Mouse (Mus musculus) megakaryocyte, adult 5-6 weeks (primary cell): ENCODE results near the gene Tfap2b. TPM values are rescaled to one million over a fixed set of nuclear protein-coding genes. Genes with fewer than 3 reads are reported as not detected.

Experiments used
- ATAC-seq: 2 replicates; pipeline ENCODE4 v1.8.0; 2016; ENCODE audit warnings: mild to moderate bottlenecking, inconsistent platforms; ENCODE audit not compliant: poor library complexity, severe bottlenecking
- total RNA-seq, 2 experiments: library from RNA; stranded (forward) in 1 of 2; stranded (reverse) in 1 of 2; fragments of 153-499, 151-499 nt in 1 of 2; fragments of 221-1000, 200-1000 nt in 1 of 2; gene quantifications; 2 replicates each; pipeline versions ENCODE4 v1.2.3 to v1.2.4; 2015 to 2017

Gene Tfap2b
- total RNA-seq (2015) (not detected in 2 replicates), total RNA-seq (2017) (not detected in 2 replicates)

- ATAC-seq: no peak
Measured at GRCm38 (mm10) chr1:19208641-19209358, at the start of gene Tfap2b. Gene Tfap2b (plus strand): TSS chr1:19208914.

- no peak for ATAC-seq
Measured at GRCm38 (mm10) chr1:19178742-19179397, 29.8 kb upstream of the Tfap2b start.

GRCm38 (mm10) chr1:19205649-19206048 lies 3.1 kb upstream of the Tfap2b start:
- no peak for ATAC-seq

GRCm38 (mm10) chr1:19206194-19206593 lies 2.5 kb upstream of the Tfap2b start:
- no peak for ATAC-seq

GRCm38 (mm10) chr1:19207611-19208010 lies 1.1 kb upstream of the Tfap2b start:
- no peak for ATAC-seq

DNA sequence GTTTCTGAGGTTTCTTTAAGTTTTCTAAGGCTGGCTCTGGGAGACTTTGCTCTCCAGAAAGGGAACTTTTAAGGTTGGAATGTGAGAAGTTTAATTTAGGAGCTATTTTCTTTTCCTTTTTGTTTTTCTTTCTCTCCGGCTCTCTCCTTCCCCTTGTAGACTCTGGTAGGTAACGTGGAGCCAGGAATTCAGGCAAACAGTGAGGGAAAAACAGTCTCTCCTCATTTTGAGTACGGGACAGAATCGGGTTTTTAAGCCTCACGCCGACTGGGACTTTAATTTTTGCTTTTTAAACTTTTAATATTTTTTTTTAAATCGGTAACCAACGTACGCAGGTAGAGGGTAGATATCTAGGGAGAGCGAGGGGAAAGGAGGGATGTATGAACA lies 638 bp downstream of the Tfap2b start:
- no peak for ATAC-seq

DNA sequence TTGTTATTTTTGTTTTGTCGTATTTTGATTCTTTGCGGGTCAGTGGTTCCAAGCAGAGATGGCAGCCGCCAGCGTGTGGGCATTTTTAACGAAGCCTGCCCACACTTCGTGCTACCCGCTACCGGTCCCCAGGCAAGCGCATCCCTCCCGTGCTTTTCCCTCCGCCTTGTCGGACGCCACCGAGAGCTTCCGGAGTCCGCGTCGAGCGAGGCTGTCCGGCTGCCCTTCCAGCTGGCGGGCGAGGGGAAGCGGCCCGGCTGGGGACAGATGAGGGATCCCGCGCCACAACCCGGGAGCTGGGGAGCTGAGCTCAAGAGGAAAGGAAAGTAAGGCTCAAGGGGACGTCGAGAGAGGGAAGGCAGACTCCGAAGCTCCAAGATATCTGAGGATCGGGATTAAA lies 1.1 kb downstream of the Tfap2b start:
- no peak for ATAC-seq

GRCm38 (mm10) chr1:19210215-19211032 lies 1.7 kb downstream of the Tfap2b start:
- ATAC-seq: no peak

DNA sequence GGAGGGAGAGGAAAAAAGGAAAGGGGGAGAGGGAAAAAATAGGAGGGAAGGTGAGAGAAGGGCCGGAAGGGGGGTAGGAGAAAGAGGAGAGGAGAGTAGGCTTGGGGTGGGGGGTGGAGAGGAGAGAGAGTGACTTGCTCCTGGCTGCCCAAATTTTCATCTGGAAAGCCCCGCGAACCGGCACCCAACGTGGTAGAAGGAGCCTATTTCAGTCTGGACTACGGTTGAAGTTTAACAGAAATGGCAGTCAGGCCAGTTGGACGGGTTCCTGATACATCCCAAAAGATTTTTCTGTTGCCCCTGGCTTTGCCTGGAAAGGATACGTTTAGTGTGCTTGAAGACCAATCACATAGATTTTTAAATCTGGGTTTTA lies 2.3 kb downstream of the Tfap2b start:
- no peak for ATAC-seq

DNA sequence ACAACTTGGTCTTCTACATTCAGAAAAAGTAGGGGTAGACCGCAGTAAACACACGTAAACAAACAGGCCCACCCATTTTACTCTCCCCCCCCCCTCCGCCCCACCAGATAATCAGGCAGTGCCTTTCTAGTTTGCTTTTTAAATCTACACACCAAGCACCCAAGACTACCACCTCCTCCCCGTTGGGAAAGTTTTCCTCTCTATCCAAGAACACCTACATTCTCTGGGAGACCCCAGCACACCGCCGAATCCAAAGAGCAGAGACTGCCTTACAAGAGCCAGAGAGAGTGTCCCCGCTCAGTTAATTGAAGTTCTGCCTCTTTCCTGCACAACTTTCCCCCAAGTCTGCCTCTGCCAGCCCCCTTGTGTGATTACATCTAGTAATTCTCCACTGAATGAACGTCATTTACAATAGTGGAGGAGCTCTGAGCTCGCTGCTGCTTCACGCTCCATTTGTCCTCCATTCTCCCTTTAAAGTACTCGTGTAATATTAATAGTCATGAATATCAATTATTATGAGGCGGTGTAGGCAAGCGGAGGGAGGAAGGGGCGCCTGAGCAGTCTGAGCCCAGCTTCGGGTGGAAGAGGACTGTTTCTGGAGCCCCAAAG lies 2.9 kb downstream of the Tfap2b start:
- ATAC-seq: no peak

DNA sequence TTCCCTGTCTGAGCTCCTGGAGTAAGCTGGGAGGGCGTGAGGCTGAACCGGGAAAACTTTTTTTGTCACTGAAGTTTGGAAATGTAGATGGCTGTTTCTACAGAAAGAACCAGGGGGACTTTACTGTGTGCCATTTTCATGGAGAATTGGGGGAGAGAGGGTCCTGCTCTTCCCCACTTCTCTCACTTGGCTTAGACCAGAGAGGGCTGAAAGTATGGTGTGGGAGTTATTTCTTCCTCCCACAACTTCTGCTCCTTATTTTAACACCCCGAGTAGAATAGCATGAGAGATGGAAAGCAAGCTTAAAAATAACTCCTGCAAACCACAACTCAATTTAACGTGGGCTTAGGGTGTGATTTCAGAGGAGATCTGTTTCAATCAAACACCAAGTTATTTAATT lies 4.0 kb downstream of the Tfap2b start:
- no peak for ATAC-seq

GRCm38 (mm10) chr1:19213171-19213570 lies 4.5 kb downstream of the Tfap2b start:
- ATAC-seq: no peak

- ATAC-seq: no peak
Measured at GRCm38 (mm10) chr1:19213851-19214395, 5.2 kb downstream of the Tfap2b start.

DNA sequence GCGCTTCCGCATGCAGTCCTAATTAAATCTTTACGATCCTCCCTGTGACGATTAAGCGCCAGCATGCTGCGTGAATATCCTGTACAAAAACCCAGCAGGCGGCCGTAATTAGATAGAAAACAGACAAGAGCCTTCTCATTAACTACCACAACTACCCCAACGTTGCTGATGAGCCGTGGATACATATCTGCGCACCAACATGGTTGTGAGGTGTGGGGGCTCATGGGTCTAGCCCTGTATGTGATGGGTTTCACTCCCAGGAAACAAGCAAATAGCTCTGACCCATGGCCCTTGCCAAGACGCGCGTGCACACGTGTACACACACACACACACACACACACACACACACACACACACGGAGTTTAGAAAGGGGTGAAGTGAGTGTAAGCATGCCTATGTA lies 8.7 kb downstream of the Tfap2b start:
- ATAC-seq: no peak

DNA sequence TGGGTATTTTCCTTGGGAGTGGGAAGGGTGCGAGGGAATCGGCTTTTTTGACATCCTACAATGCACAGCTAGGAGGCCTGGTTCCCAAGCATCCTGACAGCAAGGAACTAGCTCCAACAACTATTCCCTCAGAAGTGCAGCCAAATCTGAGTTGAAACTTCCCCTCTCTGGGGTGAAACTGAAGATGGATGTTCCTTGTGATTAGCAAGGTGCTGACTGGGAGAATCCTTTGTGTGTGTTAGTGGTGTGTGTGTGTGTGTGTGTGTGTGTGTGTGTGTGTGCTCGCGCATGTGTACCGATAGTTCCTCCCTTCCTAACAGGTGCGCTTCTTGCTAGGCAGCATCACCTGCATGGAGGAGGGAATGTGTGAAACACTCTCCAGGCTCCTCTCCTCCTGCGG lies 9.5 kb downstream of the Tfap2b start:
- no peak for ATAC-seq

GRCm38 (mm10) chr1:19219381-19219780 lies 10.7 kb downstream of the Tfap2b start:
- no peak for ATAC-seq

DNA sequence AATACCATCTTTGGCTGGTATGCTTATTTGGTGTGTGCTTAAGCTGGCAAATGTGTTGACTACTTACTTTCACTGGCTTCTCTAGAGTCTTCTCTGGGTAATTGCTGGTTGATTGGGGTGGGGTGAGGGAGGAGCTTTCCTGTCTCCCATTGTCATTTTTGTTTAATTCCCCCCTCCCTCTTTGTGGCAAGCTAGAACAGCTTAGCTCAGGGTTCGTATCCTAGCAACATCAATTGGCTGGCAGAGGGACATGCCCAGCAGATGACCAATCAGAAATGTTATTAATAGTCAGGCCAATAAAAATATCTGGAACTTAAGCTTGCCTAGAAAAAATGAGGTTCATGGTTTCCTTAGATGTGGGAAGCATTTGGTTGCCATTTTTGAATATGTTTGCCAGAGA lies 11.8 kb downstream of the Tfap2b start:
- no peak for ATAC-seq

- ATAC-seq: no peak
Measured at GRCm38 (mm10) chr1:19221601-19222000, 12.9 kb downstream of the Tfap2b start.

GRCm38 (mm10) chr1:19226699-19227098 lies 18.0 kb downstream of the Tfap2b start:
- ATAC-seq: no peak

DNA sequence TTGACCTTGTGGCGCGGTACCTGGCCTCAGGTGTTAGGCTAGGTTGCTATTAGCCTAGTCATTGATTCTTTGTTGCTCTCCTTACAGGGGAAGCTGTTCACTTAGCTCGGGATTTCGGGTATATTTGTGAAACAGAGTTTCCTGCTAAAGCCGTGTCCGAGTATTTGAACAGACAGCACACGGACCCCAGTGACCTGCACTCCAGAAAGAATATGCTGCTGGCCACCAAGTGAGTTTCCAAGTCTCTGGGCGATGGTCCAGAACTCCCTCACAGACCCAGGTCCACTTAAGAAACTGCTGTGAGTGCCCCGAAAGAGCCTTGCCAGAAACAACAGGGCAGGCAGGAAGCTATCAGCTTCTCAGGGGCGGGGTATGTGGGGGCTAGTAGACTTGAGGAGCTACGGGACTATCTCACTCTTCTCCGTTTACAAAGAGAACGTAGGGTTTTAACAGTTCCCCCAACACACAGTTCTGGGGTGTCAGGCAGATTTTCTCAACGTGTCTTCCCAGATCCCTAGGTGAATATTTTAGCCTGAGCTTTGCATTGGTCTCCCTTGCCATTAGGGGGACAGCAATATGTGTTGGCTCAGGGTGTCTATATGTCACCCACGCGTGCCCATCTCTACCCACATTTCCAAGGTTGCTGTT lies 22.3 kb downstream of the Tfap2b start:
- no peak for ATAC-seq
